Mouse (Mus musculus): ENCODE data around the gene Dnajc8. TPM values are rescaled to one million over a fixed set of nuclear protein-coding genes. Genes with fewer than 3 reads are reported as not detected.
"Not testable (repeated sequence)": the region's sequence is repeated elsewhere in the genome, so short reads cannot be mapped to it uniquely, and the experiment has no call there.

Dnajc8 gene
- polyA plus RNA-seq, 1 experiment from 2014 or later = 149 TPM

DNA sequence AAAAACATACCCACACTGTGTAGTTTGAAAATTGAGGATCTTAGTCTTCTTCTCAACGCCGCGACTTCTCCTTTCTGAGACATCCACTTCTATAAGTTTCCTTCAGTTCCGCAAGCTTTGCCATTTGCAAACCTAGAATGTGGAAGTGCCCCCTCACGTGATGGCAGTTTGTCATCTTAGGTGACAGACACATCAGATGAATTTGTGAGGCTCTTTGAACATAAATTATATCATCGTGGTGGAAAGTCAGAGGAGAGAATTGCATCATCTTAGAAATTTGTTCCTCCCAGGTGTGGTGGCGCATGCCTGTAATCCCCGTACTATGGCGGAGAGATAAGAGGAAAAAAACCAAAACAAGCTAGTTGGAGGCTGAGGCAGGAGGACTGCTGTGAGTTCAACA is 57.6 kb downstream of the Dnajc8 start:
- no peaks in the 10 kb centered on the region for H3K36me3 ChIP-seq (ENCODE audit: control insufficient read depth, insufficient read depth, low read length)
- WGBS = 91% methylated on average over 9 of the region's 9 CpGs
- ATAC-seq (ENCODE audit: low FRiP score, low TSS enrichment) (no peak), DNase-seq (no peak)
- no peak overlapping the region for H3K4me2 ChIP-seq (ENCODE audit: low read length)
- no peaks in the 10 kb centered on the region for H3K9me3 ChIP-seq (ENCODE audit: control insufficient read depth, low read length)
- no peak overlapping the region for H3K27ac ChIP-seq (replicated peaks; ENCODE audit: low read depth, low read length)
- no peaks in the 10 kb centered on the region for H3K27me3 ChIP-seq (ENCODE audit: control insufficient read depth, insufficient read depth, low read length)
- H3K9ac ChIP-seq (replicated peaks; ENCODE audit: low read length) = no peak overlapping the region
- H3K4me1 ChIP-seq (ENCODE audit: control insufficient read depth, insufficient read depth, low read length) = no peaks in the 10 kb centered on the region
- no peak overlapping the region for H3K4me3 ChIP-seq (replicated peaks; ENCODE audit: low read depth, low read length)

GRCm38 (mm10) chr4:132594191-132594590 is 58.8 kb downstream of the Dnajc8 start:
- 21% methylated on average over 4 of the region's 4 CpGs for WGBS
- no peaks in the 10 kb centered on the region for H3K27me3 ChIP-seq (ENCODE audit: control insufficient read depth, insufficient read depth, low read length)
- no peak overlapping the region for H3K27ac ChIP-seq (replicated peaks; ENCODE audit: low read depth, low read length)

DNA sequence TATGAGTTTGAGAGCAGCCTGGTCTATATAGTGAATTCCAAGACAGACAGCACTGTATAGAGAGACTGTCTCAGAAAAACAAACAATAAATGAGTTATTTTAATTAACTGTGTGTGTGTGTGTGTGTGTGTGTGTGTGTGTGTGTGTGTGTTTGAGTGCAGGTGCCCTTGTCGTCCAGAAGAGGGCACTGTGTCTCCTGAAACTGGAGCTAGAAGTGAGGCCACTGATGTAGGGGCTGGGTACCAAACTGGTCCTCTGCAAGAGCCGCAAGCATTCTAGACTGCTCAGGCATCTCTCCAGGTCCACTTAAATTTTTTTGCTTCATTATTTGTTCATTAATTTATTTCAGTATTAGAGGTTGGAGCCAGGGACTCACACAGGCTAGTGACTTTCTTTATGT is 63.5 kb downstream of the Dnajc8 start:
- Histone ChIP-seq H3K27ac (replicated peaks; ENCODE audit: low read depth, low read length) (no peak overlapping the region), H3K9me3 (ENCODE audit: control insufficient read depth, low read length) (no peaks in the 10 kb centered on the region), H3K36me3 (ENCODE audit: control insufficient read depth, insufficient read depth, low read length) (no peaks in the 10 kb centered on the region), H3K27me3 (ENCODE audit: control insufficient read depth, insufficient read depth, low read length) (no peaks in the 10 kb centered on the region), H3K4me2 (ENCODE audit: low read length) (no peak overlapping the region), H3K4me1 (ENCODE audit: control insufficient read depth, insufficient read depth, low read length) (no peaks in the 10 kb centered on the region), H3K4me3 (replicated peaks; ENCODE audit: low read depth, low read length) (no peak overlapping the region), H3K9ac (replicated peaks; ENCODE audit: low read length) (no peak overlapping the region)
- DNase-seq = no peak
- no peak for ATAC-seq (ENCODE audit: low FRiP score, low TSS enrichment)
- WGBS = 92% methylated on average over 2 of the region's 2 CpGs

More at GRCm38 (mm10) chr4:132594191-132594590, 58.8 kb downstream of the Dnajc8 start:
- H3K4me1 ChIP-seq (ENCODE audit: control insufficient read depth, insufficient read depth, low read length) = no peaks in the 10 kb centered on the region
- ATAC-seq (ENCODE audit: low FRiP score, low TSS enrichment) (no peak), DNase-seq (no peak)
- H3K9me3 ChIP-seq (ENCODE audit: control insufficient read depth, low read length) = no peaks in the 10 kb centered on the region
- no peak overlapping the region for H3K4me3 ChIP-seq (replicated peaks; ENCODE audit: low read depth, low read length)
- no peak overlapping the region for H3K9ac ChIP-seq (replicated peaks; ENCODE audit: low read length)
- H3K4me2 ChIP-seq (ENCODE audit: low read length) = no peak overlapping the region
- H3K36me3 ChIP-seq (ENCODE audit: control insufficient read depth, insufficient read depth, low read length) = no peaks in the 10 kb centered on the region

- Histone ChIP-seq H3K4me2 (ENCODE audit: low read length) (no peak overlapping the region), H3K36me3 (ENCODE audit: control insufficient read depth, insufficient read depth, low read length) (no peaks in the 10 kb centered on the region), H3K27me3 (ENCODE audit: control insufficient read depth, insufficient read depth, low read length) (no peaks in the 10 kb centered on the region), H3K27ac (replicated peaks; ENCODE audit: low read depth, low read length) (no peak overlapping the region), H3K4me3 (replicated peaks; ENCODE audit: low read depth, low read length) (no peak overlapping the region), H3K9ac (replicated peaks; ENCODE audit: low read length) (no peak overlapping the region), H3K9me3 (ENCODE audit: control insufficient read depth, low read length) (no peaks in the 10 kb centered on the region), H3K4me1 (ENCODE audit: control insufficient read depth, insufficient read depth, low read length) (no peaks in the 10 kb centered on the region)
- WGBS = 81% methylated on average over 3 of the region's 3 CpGs
- no peak for ATAC-seq (ENCODE audit: low FRiP score, low TSS enrichment)
- DNase-seq = no peak
Measured at GRCm38 (mm10) chr4:132599764-132600163, 64.4 kb downstream of the Dnajc8 start.

DNA sequence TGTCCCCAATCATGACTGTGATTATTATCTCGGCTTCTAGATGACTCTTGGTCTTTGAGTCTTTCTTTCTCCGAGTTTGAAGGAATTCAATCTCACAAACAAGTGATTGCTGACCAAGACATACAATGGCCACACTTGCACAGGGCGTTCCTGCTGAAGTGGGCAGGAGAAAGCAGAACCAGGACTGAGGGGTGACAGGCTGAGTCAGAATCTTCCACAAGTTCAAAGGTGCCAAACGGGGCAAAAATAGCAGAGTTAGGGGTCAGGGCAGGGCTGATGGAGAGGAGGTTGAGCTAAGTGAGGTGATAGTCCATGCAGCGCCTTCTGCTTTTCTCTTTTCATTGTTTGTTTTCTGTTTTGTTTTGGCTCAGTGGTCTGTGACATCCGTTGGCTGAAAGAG is 65.1 kb downstream of the Dnajc8 start:
- Histone ChIP-seq H3K36me3 (ENCODE audit: control insufficient read depth, insufficient read depth, low read length) (no peaks in the 10 kb centered on the region), H3K4me3 (replicated peaks; ENCODE audit: low read depth, low read length) (no peak overlapping the region), H3K9me3 (ENCODE audit: control insufficient read depth, low read length) (no peaks in the 10 kb centered on the region), H3K4me1 (ENCODE audit: control insufficient read depth, insufficient read depth, low read length) (no peaks in the 10 kb centered on the region), H3K27me3 (ENCODE audit: control insufficient read depth, insufficient read depth, low read length) (no peaks in the 10 kb centered on the region), H3K4me2 (ENCODE audit: low read length) (no peak overlapping the region), H3K9ac (replicated peaks; ENCODE audit: low read length) (no peak overlapping the region), H3K27ac (replicated peaks; ENCODE audit: low read depth, low read length) (no peak overlapping the region)
- DNase-seq = no peak
- ATAC-seq (ENCODE audit: low FRiP score, low TSS enrichment) = no peak
- WGBS = 74% methylated on average over 6 of the region's 6 CpGs

- not testable (repeated sequence) for DNase-seq; H3K4me2 ChIP-seq (ENCODE audit: low read length); H3K9me3 ChIP-seq (ENCODE audit: control insufficient read depth, low read length); ATAC-seq (ENCODE audit: low FRiP score, low TSS enrichment); H3K27ac ChIP-seq (replicated peaks; ENCODE audit: low read depth, low read length); H3K9ac ChIP-seq (replicated peaks; ENCODE audit: low read length); H3K27me3 ChIP-seq (ENCODE audit: control insufficient read depth, insufficient read depth, low read length); H3K36me3 ChIP-seq (ENCODE audit: control insufficient read depth, insufficient read depth, low read length); H3K4me3 ChIP-seq (replicated peaks; ENCODE audit: low read depth, low read length); H3K4me1 ChIP-seq (ENCODE audit: control insufficient read depth, insufficient read depth, low read length)
- 93% methylated on average over 4 of the region's 5 CpGs for WGBS
Measured at GRCm38 (mm10) chr4:132601242-132601641, 65.9 kb downstream of the Dnajc8 start.

Other genes starting within 250 kb of the Dnajc8 start
- gene Rab42, start 232.2 kb upstream of the Dnajc8 start, polyA plus RNA-seq (2014; fragmentation: Nextera tagmentation; extraction: Ambion mirVana) = 1.3 TPM in 2 replicates
- 82.2 and 84.0 TPM in 2 replicates for gene Trnau1ap, start 206.0 kb upstream of the Dnajc8 start, polyA plus RNA-seq (2014; fragmentation: Nextera tagmentation; extraction: Ambion mirVana)
- 26.4 and 28.6 TPM in 2 replicates for gene Rcc1, start 181.9 kb upstream of the Dnajc8 start, polyA plus RNA-seq (2014; fragmentation: Nextera tagmentation; extraction: Ambion mirVana)
- 7.4 and 11.1 TPM in 2 replicates for gene Phactr4, start 113.1 kb upstream of the Dnajc8 start, polyA plus RNA-seq (2014; fragmentation: Nextera tagmentation; extraction: Ambion mirVana)
- 8.9 and 10.8 TPM in 2 replicates for gene Med18, start 71.6 kb upstream of the Dnajc8 start, polyA plus RNA-seq (2014; fragmentation: Nextera tagmentation; extraction: Ambion mirVana)
- 4.7 and 5.5 TPM in 2 replicates for gene Sesn2, start 25.0 kb upstream of the Dnajc8 start, polyA plus RNA-seq (2014; fragmentation: Nextera tagmentation; extraction: Ambion mirVana)
- gene Atpif1, start 1.9 kb upstream of the Dnajc8 start, polyA plus RNA-seq (2014; fragmentation: Nextera tagmentation; extraction: Ambion mirVana) = 1,327 and 1,547 TPM in 2 replicates
- gene Ptafr, start 28.5 kb downstream of the Dnajc8 start, polyA plus RNA-seq (2014; fragmentation: Nextera tagmentation; extraction: Ambion mirVana) = 0.13 and 0.37 TPM in 2 replicates
- gene Eya3, start 103.4 kb downstream of the Dnajc8 start, polyA plus RNA-seq (2014; fragmentation: Nextera tagmentation; extraction: Ambion mirVana) = 12.8 and 15.7 TPM in 2 replicates
- 5.2 and 5.6 TPM in 2 replicates for gene Xkr8, start 197.0 kb downstream of the Dnajc8 start, polyA plus RNA-seq (2014; fragmentation: Nextera tagmentation; extraction: Ambion mirVana)
- gene Smpdl3b, start 221.7 kb downstream of the Dnajc8 start, polyA plus RNA-seq (2014; fragmentation: Nextera tagmentation; extraction: Ambion mirVana) = 0.35 and 0.54 TPM in 2 replicates
- 34.1 and 38.1 TPM in 2 replicates for gene Rpa2, start 232.8 kb downstream of the Dnajc8 start, polyA plus RNA-seq (2014; fragmentation: Nextera tagmentation; extraction: Ambion mirVana)